Mouse (Mus musculus) frontal cortex, postnatal 10 days (tissue): Measurements from ENCODE around the gene Gm43518.

ENCODE experiments used
- DNase-seq, 2 experiments: peaks; one replicate each; pipeline ENCODE4 v3.0.0; 2022; ENCODE audit warnings: low spot score in 2 of 2, mixed read lengths in 1 of 2

The Gm43518 gene

DNA sequence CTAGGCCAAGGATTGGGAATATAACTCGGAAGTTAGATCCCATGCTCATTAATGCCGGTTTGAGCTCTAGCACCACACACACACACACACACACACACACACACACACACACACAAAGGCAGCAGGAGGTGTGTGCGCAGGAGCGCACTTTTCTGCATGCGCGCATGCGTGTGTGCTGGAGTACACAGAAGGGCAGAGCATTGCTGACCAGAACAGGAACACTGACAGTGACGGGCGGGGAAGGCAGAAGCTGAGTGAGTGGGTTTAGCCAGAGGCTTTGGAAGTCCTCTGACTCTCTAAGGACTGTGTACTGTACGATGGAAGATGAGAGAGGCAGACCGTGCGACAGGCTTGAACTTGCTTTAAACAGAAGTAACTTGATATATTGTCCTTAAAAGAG is 6.3 kb downstream of the Gm43518 start:
- DNase-seq = no peak

DNA sequence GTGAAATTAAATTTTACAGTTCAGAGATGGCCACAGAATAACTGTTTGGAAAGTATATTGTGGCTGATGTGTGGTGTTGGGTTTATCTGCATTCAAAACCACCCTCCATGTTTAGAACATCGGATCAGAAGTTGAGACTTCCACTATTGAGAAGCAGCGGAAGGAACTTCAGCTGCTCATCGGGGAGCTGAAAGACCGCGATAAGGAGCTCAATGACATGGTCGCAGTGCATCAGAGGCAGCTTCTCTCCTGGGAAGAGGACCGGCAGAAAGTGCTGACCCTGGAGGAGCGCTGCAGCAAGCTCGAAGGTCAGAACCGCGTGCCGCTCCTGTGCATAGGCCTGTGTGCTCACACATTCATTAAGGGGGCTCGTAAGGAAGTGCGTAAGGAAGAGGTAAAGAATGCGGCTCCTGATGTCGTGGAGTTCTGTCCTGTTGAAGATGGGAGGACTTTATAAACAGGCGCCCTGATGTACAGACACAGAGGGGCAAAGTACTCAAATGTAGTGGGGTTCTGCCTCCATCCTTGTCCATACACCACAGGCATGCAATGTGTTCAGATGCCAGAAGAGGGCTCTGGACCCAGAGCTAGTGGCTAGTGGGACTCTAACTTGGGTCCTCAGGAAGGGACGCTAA is 6.9 kb downstream of the Gm43518 start:
- DNase-seq = no peak

DNA sequence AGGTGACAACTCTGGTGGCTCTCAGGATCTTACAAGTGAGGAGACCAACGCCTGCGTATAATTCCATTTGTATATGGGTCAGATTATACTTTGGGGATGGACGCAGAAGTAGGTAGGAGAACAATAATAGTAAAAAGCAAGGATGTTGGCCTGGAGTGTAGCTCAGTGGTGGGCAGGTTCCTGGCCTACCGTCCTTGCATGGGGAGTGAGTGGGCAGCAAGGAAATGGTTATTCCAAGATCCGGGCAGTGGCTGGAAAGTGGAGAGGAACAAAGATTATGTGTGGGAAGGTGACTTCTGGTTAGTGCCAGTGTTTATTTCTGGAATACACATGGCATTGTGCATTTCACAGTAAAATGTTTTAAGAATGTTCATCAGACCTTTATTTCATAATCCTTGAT is 8.7 kb downstream of the Gm43518 start:
- no peak for DNase-seq

DNA sequence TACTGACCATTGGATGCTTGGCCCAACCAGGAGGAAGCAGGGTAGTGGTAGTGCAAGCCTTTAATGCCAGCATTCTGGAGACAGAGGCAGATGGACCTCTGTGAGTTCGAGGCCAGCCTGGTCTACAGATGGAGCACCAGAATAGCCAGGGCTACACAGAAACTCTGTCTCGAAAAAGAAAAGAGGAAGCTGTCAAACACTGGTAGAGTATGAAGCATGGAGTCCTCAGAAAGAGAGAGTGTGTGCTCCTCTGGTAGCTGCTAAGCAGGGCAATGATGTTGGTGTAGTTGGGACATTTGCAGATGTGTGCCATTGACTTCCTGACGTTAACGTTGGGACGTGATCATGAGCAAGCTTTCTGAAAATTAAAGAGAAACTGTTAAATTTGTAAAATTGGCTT is 11.3 kb downstream of the Gm43518 start:
- DNase-seq = no peak

DNA sequence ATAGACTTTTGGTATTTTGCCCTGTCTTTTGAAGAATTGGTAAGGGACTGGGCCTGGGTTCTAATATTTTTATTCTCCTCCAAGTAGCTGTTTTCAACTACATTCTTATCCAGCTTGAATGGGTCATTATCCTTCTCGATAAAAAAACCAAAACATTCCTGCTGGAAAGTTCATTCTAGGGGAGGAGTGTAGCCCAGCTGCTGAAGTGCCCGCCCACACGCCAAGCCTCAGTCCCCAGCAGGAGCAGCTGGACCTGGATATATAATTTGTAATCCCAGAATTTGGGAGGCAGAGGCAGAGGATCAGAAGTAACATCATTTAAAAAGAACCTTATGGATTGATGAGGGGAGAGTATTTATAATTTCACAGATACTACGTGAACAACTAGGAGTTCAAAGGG is 19.3 kb downstream of the Gm43518 start:
- DNase-seq = no peak

DNA sequence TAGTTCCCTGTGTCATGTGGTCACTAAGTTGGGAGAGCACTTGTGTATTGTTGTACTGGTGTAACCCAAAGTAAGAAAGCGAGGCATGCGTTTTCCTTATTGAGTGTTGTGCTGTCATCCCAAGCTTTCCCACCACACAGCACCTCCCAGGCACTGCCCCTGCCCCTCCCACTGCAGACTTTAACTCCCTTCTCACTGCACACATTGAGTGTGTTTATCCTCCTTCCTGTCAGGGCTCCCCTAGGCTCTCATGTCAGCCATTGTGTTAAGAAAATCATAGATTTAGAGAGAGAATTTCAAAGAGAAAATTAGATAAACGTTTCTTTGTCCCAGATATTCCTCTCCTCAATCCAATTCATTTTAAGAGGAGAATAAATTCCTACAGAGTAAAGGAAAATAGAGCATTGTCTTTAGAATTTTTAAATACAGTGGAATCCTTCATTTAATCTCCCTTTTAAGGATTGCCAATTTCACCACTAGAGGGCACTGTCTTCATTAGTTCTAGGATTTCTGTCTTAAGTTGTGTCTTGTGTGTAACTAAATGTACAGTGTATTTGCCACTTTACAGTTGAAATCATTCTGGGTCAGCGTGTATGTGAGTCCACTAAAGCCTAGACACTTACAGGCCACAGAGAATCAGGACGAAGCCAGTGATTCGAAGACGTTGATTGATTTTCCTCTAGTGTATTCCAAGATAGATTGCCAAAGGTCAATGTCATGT is 20.0 kb downstream of the Gm43518 start:
- no peak for DNase-seq

DNA sequence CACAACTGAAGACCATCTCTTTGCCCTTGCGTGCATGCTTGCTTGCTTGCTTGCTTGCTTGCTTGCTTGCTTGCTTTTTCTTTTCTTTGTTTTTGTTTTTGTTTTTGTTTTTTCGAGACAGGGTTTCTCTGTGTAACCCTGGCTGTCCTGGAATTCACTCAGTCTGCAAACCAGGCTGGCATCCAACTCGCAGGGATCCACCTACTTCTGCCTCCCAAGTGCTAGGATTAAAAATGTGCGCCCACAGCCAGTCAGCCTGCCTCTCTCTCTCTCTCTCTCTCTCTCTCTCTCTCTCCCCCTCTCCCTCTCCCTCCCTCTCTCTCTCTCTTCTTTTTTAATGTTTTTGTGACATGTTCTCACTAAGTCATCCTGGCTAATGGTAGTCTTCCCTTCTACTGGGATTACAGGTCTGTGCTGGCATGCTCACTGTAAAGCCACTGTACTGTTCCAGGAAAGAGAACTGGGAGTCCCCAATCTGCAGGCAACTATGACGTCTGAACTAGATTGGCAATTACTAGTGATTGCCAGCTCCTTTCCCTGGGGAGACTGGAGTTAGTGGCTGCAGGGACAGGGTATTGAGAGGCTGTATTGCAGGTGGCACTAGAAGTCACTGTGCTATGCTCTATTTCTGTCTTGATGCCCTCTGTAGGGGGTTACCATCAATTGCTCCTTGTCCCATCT is 25.3 kb downstream of the Gm43518 start:
- no peak for DNase-seq

DNA sequence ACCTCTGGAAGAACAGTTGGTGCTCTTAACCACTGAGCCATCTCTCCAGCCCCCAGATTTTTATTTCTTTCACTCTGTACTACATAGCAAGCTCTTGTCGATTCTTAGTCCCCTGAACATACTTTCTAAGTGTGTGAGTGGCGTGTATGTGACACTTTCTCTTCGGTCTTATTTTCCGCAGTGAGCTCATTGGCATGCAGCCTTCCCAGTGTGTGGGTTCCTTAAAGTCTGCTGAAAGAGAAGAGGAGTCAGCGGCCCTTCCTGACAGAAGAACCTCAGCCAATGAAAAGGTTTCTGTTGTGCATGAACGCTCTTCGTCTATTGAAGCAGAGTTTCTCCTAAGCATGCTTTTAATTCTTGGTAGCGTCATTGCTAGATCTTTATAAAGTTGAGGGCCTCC is 30.0 kb downstream of the Gm43518 start:
- no peak for DNase-seq

DNA sequence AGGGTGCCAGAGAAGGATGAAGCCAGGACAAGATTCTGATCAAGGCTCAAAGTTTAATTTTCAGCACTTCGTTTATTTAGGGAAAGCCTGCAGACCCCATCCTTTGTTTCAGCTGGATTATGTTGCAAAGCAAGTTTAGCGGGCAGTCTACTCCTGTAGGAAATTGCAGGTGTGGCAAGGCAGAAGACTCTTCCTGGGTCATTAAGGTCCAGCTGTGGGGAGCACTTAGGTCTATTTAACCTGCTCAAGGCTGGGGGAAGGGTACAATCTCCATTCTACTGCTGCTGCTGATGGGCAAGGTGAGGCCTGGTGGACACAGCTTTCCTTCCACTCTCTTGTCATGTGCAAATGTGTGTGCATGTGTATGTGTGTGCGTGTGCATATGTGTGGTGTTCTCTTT is 31.8 kb downstream of the Gm43518 start:
- no peak for DNase-seq

DNA sequence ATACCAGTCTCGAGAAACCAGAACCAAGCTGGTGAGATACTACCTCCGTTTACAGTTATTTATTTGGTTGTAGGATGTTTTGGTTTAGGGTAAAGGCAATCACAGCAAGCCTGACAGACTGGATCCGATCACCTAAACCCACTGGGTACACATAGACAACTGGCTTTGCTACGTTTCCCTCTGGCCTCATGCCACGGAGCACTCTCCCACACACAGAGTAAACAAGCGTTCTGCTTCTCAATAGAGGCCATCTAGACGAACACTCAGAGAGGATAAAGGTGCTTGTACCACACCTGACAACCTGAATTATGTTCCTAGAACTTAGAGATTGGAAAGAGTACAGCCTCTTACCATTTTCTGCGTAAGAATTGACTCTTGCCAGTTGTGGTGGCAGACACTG is 32.9 kb downstream of the Gm43518 start:
- no peak for DNase-seq

DNA sequence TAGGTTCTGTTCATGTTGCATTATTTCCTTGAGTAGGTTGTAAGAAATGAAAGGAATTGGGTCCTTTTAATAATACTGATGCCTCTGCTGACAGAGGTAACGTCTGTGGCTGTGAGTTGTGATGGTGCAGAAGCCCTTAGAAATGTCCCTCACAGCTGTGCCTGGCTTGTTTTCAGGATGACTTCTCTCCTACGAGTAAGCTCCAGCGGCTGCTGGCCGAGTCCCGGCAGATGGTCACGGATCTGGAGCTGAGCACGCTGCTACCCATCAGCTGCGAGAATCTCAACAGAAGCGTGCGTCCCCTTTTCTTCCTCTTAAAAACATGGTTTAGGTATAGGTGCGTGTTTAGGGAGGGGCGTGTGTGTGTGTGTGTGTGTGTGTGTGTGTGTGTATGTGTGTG is 33.8 kb downstream of the Gm43518 start:
- DNase-seq = peak in 1 of 2 experiments; percentile 6

DNA sequence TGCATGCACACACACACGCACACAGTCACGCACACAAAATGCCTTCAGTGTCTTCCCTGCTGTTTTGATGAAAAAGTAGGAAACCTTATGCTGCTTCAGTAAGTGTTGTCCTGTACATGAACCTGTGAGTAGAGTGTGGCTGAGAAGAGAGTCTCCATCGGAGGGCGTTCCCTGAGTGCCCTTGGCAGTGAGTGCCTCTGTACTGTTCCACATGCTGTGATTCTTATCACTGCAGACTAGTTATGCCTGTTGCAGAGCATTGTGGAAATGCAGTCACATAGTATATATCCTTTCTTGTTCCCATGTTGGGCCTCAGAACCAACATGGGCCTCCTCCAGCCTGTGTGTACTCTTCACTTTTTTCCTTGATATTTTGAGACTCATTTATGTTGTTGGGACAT is 37.0 kb downstream of the Gm43518 start:
- DNase-seq = no peak

DNA sequence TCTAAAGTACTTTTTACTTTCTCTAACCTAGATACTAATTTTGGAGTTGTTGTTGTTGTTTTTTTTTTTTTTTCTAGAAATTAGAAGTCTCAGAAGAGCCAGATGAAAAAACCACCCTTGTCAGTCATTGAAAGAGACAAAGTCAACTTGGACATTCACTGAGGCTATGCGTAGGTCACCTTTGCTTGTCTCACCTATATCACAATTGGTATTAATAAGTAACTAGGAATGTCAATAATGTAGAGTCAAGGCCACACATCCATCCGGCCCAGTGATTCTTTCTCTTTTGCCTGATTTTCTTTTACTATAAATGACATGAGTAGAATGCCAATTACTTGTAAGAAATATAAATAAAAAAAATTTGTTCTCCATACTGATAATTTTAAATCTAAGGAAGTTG is 39.5 kb downstream of the Gm43518 start:
- no peak for DNase-seq

DNA sequence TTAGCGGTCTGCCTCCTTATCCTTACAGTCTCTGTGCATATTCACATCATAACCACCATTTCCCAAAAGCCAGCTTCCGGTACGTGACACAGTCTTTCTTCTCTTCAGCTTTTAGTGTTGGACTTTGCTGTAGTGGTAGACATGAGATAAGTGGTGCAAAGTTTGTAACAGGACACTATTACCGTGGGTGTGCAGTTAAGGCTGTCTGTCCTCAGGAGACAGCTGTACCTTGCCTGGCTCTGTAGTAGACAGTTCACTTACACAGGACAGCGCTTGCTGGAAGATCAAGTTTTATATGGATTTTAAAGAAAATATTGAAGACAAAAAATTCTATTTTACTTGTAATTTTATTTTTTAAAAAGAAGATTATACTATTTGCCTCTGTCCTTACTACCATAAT is 41.2 kb downstream of the Gm43518 start:
- DNase-seq = no peak

DNA sequence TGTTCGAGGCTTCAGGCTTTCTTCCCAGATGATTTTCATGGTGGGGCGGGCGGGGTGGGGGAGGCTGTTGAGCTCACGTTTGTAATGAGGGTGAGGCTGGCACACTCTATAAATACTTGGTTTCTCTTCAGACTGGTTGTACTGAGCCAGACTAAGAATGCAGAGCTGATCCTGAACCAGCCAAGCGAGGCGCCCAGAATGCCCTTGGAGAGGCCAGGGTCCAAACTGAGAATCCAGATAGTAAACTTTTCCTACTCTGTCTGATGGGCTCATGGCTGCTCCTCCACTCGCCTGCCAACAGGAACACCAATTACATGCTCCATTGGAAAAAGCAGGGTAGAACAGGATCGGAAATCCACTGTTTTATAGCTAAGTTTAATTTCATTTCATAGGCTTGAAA is 42.0 kb downstream of the Gm43518 start:
- DNase-seq = no peak

DNA sequence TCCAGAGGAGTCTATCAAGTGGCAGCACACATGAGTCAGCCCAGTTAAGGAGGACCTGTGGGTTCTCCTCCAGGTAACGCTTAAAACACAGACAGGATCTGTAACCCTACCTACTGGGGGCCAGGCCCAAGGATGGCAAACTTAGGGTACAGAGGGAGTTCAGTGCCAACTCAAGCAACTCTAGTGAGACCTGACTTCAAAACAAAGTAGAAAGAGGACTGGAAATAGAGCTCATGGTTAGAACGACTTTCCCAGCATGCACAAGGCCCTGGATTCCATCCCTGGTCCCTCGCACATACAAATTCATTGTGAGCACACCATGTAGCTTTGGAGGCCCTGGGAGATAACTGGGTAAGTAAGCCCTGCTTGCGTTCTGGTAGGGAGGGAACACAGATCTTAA is 43.4 kb downstream of the Gm43518 start:
- DNase-seq = no peak

DNA sequence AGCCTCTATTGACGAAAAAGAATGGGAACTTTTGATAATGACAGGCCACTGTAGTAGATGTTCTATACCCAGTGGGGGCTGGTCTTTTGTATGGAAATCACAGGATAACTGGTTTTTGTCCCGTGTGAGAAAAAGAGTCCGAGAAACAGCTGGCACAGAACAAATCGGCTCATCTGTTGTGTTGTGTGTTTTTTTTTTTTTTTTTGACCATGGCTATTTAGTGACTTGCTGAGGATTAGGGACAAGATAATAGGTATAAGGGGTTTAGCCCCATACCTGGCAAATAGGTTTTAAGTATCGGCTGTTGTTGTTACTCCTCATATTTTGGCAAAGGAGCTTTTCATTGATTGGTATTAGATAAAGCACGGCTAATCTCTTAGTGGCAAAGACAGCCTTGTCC is 45.2 kb downstream of the Gm43518 start:
- DNase-seq = no peak

DNA sequence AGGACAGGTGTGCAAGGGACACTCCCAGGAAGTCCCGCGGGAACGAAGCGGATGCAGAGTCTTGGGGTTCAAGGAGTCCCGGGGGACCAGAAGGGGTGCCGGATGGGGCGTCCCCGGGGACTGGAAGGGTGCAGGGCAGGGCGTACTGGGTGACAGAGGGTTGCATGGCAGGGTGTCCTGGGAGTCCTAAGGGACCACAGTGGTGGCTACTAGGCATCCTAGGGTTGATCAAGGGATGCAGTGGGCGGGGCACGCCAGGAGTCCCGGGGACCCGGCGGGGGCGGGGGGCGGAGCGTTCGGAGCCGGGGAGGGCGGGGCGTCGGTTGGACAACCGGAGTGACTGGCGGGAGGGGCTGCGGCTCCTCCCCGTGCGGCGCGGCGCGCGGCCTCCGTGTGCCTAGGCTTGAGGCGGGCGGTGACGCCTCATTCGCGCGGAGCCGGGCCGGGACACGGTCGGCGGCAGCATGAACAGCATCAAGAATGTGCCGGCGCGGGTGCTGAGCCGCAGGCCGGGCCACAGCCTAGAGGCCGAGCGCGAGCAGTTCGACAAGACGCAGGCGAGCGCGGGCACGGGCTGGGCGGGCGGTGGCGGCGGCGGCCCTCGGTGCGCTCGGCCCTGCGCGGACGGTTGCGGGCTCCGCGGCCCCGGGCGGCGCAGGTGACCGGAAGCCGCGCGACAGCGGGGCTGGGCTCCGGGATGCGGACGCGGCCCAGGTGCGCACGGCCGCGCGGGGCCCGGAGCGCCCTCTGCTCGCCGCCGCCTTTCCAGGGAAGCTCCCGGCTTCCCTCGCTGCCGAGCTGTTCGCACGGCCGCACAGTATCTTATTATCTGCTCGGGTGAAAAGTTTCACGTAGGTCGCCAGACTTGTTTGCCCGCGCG is 46.3 kb downstream of the Gm43518 start, which contains the start of gene Hip1r:
TSS of gene Hip1r (plus strand) at position 330 of the 880 bp plus-strand sequence.
- DNase-seq = peak in 1 of 2 experiments; percentile 68

DNA sequence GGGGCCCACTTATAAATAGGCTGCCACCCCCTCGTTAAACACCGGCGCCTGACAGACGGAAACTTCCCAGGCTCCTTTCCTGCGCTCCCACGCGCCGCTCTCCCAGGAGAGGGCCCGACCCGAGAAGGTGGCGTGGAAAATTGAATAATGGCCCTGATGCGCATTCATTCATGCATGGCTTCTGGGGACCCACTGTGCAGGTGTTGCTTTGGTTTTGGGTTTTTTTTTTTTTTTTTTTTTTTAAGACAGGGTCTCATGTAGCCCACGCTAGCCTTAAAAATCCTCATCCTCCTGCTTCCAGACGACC is 46.9 kb downstream of the Gm43518 start:
- no peak for DNase-seq

DNA sequence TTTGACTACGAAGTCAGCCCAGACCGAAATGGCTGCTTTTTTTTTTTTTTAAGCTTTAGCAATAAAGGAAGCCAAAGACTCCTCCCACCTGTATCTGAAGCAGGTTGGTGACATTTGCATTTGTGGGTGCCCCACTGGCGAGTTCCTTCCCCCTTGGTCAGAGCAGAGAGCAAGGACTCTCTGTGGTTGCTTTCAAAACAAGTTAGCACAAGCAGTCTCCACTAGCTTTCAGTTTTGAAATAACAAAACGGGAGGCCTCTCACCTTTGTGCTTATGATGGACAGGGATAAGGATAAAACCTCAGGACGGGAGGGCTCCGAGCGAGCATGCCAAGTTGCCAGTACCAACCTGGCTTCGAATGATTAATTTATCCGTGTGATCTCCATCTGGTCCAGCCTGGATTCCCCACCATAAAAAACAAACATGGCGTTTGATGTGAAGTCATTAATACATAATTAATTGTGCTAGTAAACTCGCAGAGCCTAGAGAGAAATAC is 47.4 kb downstream of the Gm43518 start:
- no peak for DNase-seq

DNA sequence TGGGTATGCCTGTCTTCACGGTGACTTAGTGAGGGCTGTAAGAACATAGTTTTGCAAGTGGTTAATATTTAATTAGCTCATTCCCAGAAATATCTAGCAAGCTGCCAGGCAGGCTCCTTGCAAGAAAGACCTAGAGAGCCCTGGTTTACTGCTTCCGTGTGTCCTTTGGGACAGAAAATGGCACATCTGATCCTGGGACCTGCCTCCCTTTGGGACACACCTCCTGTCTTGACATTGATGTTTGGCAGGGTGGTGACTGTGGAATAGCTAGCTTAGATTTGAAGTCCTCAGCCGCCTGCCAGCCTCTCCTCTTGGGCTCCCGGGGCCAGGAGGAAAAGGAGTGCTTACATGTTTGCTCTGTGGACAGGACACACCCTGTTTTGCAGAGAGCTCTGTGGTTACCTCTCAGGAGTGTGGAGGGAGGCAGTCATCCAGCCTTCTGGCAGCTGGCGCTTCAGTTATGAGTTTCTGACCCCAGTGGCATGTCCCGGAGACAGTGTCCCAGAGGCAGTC is 48.5 kb downstream of the Gm43518 start:
- DNase-seq = no peak

DNA sequence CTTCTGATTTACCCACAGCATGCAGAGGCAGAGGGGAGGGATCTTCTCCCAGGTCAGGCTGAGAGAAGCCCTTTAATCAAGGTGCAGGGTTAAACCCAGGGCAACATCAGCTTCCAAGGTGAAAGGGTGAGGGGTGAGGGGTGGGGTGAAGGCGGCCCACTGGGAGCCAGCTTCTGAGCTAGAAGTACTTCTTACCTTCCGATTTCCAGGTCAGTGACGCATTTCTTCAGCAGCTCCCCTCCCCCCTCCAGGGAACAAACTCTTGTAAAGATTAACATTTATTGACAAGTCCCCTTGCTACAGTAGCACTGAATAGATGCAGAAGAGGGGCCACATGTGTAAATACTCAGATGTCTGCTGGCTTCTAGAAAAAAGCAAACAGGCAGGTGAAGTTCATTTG is 50.0 kb downstream of the Gm43518 start:
- no peak for DNase-seq
